Mouse (Mus musculus): ENCODE data around the gene Wee2. TPM values are rescaled to one million over a fixed set of nuclear protein-coding genes. Genes with fewer than 3 reads are reported as not detected.

The Wee2 gene
- polyA plus RNA-seq, 1 experiment from 2014 or later, result 0.14 TPM

- peaks cover 11% of the 10 kb centered on the region for H3K4me1 ChIP-seq (ENCODE audit: control insufficient read depth, insufficient read depth, low read length)
- no peak for ATAC-seq (ENCODE audit: low FRiP score, low TSS enrichment)
- no peaks in the 10 kb centered on the region for H3K27me3 ChIP-seq (ENCODE audit: control insufficient read depth, insufficient read depth, low read length)
- peak; percentile 31 for DNase-seq
- H3K9ac ChIP-seq (replicated peaks; ENCODE audit: low read length), result no peak overlapping the region
- no peaks in the 10 kb centered on the region for H3K9me3 ChIP-seq (ENCODE audit: control insufficient read depth, low read length)
- WGBS, result 62% methylated on average over 4 of the region's 4 CpGs
- H3K36me3 ChIP-seq (ENCODE audit: control insufficient read depth, insufficient read depth, low read length), result no peaks in the 10 kb centered on the region
- H3K4me2 ChIP-seq (ENCODE audit: low read length), result no peak overlapping the region
- H3K27ac ChIP-seq (replicated peaks; ENCODE audit: low read depth, low read length), result no peak overlapping the region
- H3K4me3 ChIP-seq (replicated peaks; ENCODE audit: low read depth, low read length), result no peak overlapping the region
These were observed 7.5 kb upstream of the Wee2 start for GRCm38 (mm10) chr6:40431356-40431755.

GRCm38 (mm10) chr6:40431812-40432211, 7.1 kb upstream of the Wee2 start:
- Histone ChIP-seq H3K4me1 (ENCODE audit: control insufficient read depth, insufficient read depth, low read length) (peaks cover 11% of the 10 kb centered on the region), H3K4me2 (ENCODE audit: low read length) (no peak overlapping the region)

GRCm38 (mm10) chr6:40432346-40433275, 6.3 kb upstream of the Wee2 start:
- no peak for DNase-seq
- Histone ChIP-seq H3K27ac (replicated peaks; ENCODE audit: low read depth, low read length) (no peak overlapping the region), H3K36me3 (ENCODE audit: control insufficient read depth, insufficient read depth, low read length) (no peaks in the 10 kb centered on the region), H3K9me3 (ENCODE audit: control insufficient read depth, low read length) (no peaks in the 10 kb centered on the region), H3K9ac (replicated peaks; ENCODE audit: low read length) (no peak overlapping the region), H3K27me3 (ENCODE audit: control insufficient read depth, insufficient read depth, low read length) (no peaks in the 10 kb centered on the region; the same call in 1 of the 2 replicates), H3K4me2 (ENCODE audit: low read length) (no peak overlapping the region), H3K4me1 (ENCODE audit: control insufficient read depth, insufficient read depth, low read length) (peaks cover 11% of the 10 kb centered on the region), H3K4me3 (replicated peaks; ENCODE audit: low read depth, low read length) (no peak overlapping the region)
- ATAC-seq (ENCODE audit: low FRiP score, low TSS enrichment), result no peak
- 91% methylated on average over 17 of the region's 17 CpGs for WGBS

More at GRCm38 (mm10) chr6:40431812-40432211, 7.1 kb upstream of the Wee2 start:
- no peaks in the 10 kb centered on the region for H3K9me3 ChIP-seq (ENCODE audit: control insufficient read depth, low read length)
- no peaks in the 10 kb centered on the region for H3K27me3 ChIP-seq (ENCODE audit: control insufficient read depth, insufficient read depth, low read length)
- DNase-seq, result no peak
- no peak overlapping the region for H3K27ac ChIP-seq (replicated peaks; ENCODE audit: low read depth, low read length)
- H3K36me3 ChIP-seq (ENCODE audit: control insufficient read depth, insufficient read depth, low read length), result no peaks in the 10 kb centered on the region
- H3K9ac ChIP-seq (replicated peaks; ENCODE audit: low read length), result no peak overlapping the region
- H3K4me3 ChIP-seq (replicated peaks; ENCODE audit: low read depth, low read length), result no peak overlapping the region
- ATAC-seq (ENCODE audit: low FRiP score, low TSS enrichment), result no peak

- Histone ChIP-seq H3K4me2 (ENCODE audit: low read length) (peak overlapping the region; percentile 73), H3K27me3 (ENCODE audit: control insufficient read depth, insufficient read depth, low read length) (no peaks in the 10 kb centered on the region; the same call in 1 of the 2 replicates), H3K9ac (replicated peaks; ENCODE audit: low read length) (peak overlapping the region; percentile 82), H3K27ac (replicated peaks; ENCODE audit: low read depth, low read length) (peak overlapping the region; percentile 89), H3K36me3 (ENCODE audit: control insufficient read depth, insufficient read depth, low read length) (no peaks in the 10 kb centered on the region), H3K9me3 (ENCODE audit: control insufficient read depth, low read length) (no peaks in the 10 kb centered on the region), H3K4me1 (ENCODE audit: control insufficient read depth, insufficient read depth, low read length) (peaks cover 9% of the 10 kb centered on the region), H3K4me3 (replicated peaks; ENCODE audit: low read depth, low read length) (peak overlapping the region; percentile 82)
- no peak for DNase-seq
- 3% methylated on average over 7 of the region's 7 CpGs for WGBS
- ATAC-seq (ENCODE audit: low FRiP score, low TSS enrichment), result no peak
These were observed 4.2 kb upstream of the Wee2 start for GRCm38 (mm10) chr6:40434697-40435096.

GRCm38 (mm10) chr6:40435151-40436046, 3.5 kb upstream of the Wee2 start:
- H3K36me3 ChIP-seq (ENCODE audit: control insufficient read depth, insufficient read depth, low read length), result no peaks in the 10 kb centered on the region
- H3K4me3 ChIP-seq (replicated peaks; ENCODE audit: low read depth, low read length), result peak overlapping the region; percentile 82
- ATAC-seq (ENCODE audit: low FRiP score, low TSS enrichment) (peak; percentile 71), DNase-seq (peak; percentile 81)
- H3K9ac ChIP-seq (replicated peaks; ENCODE audit: low read length), result peak overlapping the region; percentile 82
- H3K4me2 ChIP-seq (ENCODE audit: low read length), result peak overlapping the region; percentile 73
- H3K4me1 ChIP-seq (ENCODE audit: control insufficient read depth, insufficient read depth, low read length), result peaks cover 9% of the 10 kb centered on the region
- peak overlapping the region; percentile 89 for H3K27ac ChIP-seq (replicated peaks; ENCODE audit: low read depth, low read length)
- H3K27me3 ChIP-seq (ENCODE audit: control insufficient read depth, insufficient read depth, low read length), result no peaks in the 10 kb centered on the region; the same call in 1 of the 2 replicates
- under 1% methylated on average over 65 of the region's 72 CpGs for WGBS
- no peaks in the 10 kb centered on the region for H3K9me3 ChIP-seq (ENCODE audit: control insufficient read depth, low read length)

GRCm38 (mm10) chr6:40436047-40436483, 2.8 kb upstream of the Wee2 start, which contains the start of gene E330009J07Rik:
Gene E330009J07Rik, minus strand, starts transcription at chr6:40436135.
- H3K9me3 ChIP-seq (ENCODE audit: control insufficient read depth, low read length), result no peaks in the 10 kb centered on the region
- peaks cover 9% of the 10 kb centered on the region for H3K4me1 ChIP-seq (ENCODE audit: control insufficient read depth, insufficient read depth, low read length)
- under 1% methylated on average over 36 of the region's 38 CpGs for WGBS
- H3K27me3 ChIP-seq (ENCODE audit: control insufficient read depth, insufficient read depth, low read length), result no peaks in the 10 kb centered on the region; the same call in 1 of the 2 replicates
- peak within 1 kb of the TSS; percentile 82 for H3K4me3 ChIP-seq (replicated peaks; ENCODE audit: low read depth, low read length)
- peak; percentile 86 for DNase-seq
- peak within 1 kb of the TSS; percentile 89 for H3K27ac ChIP-seq (replicated peaks; ENCODE audit: low read depth, low read length)
- H3K4me2 ChIP-seq (ENCODE audit: low read length), result peak within 1 kb of the TSS; percentile 73
- H3K9ac ChIP-seq (replicated peaks; ENCODE audit: low read length), result peak within 1 kb of the TSS; percentile 82
- peak; percentile 90 for ATAC-seq (ENCODE audit: low FRiP score, low TSS enrichment)
- no peaks in the 10 kb centered on the region for H3K36me3 ChIP-seq (ENCODE audit: control insufficient read depth, insufficient read depth, low read length)

GRCm38 (mm10) chr6:40439731-40440130, 843 bp downstream of the Wee2 start:
- H3K4me2 ChIP-seq (ENCODE audit: low read length), result no peak overlapping the region

GRCm38 (mm10) chr6:40441276-40441675, 2.4 kb downstream of the Wee2 start:
- H3K4me1 ChIP-seq (ENCODE audit: control insufficient read depth, insufficient read depth, low read length), result no peaks in the 10 kb centered on the region
- WGBS, result 70% methylated on average over 3 of the region's 3 CpGs
- H3K36me3 ChIP-seq (ENCODE audit: control insufficient read depth, insufficient read depth, low read length), result no peaks in the 10 kb centered on the region
- no peak overlapping the region for H3K27ac ChIP-seq (replicated peaks; ENCODE audit: low read depth, low read length)
- ATAC-seq (ENCODE audit: low FRiP score, low TSS enrichment) (no peak), DNase-seq (no peak)
- no peak overlapping the region for H3K9ac ChIP-seq (replicated peaks; ENCODE audit: low read length)
- H3K4me2 ChIP-seq (ENCODE audit: low read length), result no peak overlapping the region
- H3K4me3 ChIP-seq (replicated peaks; ENCODE audit: low read depth, low read length), result no peak overlapping the region
- no peaks in the 10 kb centered on the region; the same call in 1 of the 2 replicates for H3K27me3 ChIP-seq (ENCODE audit: control insufficient read depth, insufficient read depth, low read length)
- H3K9me3 ChIP-seq (ENCODE audit: control insufficient read depth, low read length), result no peaks in the 10 kb centered on the region

More at GRCm38 (mm10) chr6:40439731-40440130, 843 bp downstream of the Wee2 start:
- no peak overlapping the region for H3K4me3 ChIP-seq (replicated peaks; ENCODE audit: low read depth, low read length)
- H3K9me3 ChIP-seq (ENCODE audit: control insufficient read depth, low read length), result no peaks in the 10 kb centered on the region
- no peak overlapping the region for H3K9ac ChIP-seq (replicated peaks; ENCODE audit: low read length)
- ATAC-seq (ENCODE audit: low FRiP score, low TSS enrichment), result no peak
- H3K27ac ChIP-seq (replicated peaks; ENCODE audit: low read depth, low read length), result no peak overlapping the region
- WGBS, result 53% methylated on average over 12 of the region's 12 CpGs
- no peak for DNase-seq
- no peaks in the 10 kb centered on the region for H3K36me3 ChIP-seq (ENCODE audit: control insufficient read depth, insufficient read depth, low read length)
- H3K4me1 ChIP-seq (ENCODE audit: control insufficient read depth, insufficient read depth, low read length), result peaks cover under 1% of the 10 kb centered on the region; the same call in 1 of the 2 replicates
- no peaks in the 10 kb centered on the region; the same call in 1 of the 2 replicates for H3K27me3 ChIP-seq (ENCODE audit: control insufficient read depth, insufficient read depth, low read length)

Data from midbrain, embryonic 14.5 days (tissue).